Mouse (Mus musculus) forebrain, embryonic 16.5 days (tissue): ENCODE measurements around the gene Macrod2. TPM values are rescaled to one million over a fixed set of nuclear protein-coding genes. Genes with fewer than 3 reads are reported as not detected.

Experiments used
- ATAC-seq: fragments of 200-750 bp; cut with Nextera tagmentation; 2 replicates; pipeline ENCODE4 v1.8.0; 2017; ENCODE audit warnings: mild to moderate bottlenecking, moderate library complexity
- H3K27ac ChIP-seq: fragments of 300-500 bp; sonication (generic); 2 replicates; pipeline ENCODE4 v1.5.1; 2014; ENCODE audit warnings: low read length, control low read depth
- H3K27me3 ChIP-seq: fragments of 300-500 bp; sonication (generic); replicated peaks from 2 replicates; pipeline ENCODE4 v1.6.1; 2014; ENCODE audit warnings: low read length; ENCODE audit not compliant: control insufficient read depth, insufficient read depth
- H3K36me3 ChIP-seq: fragments of 300-500 bp; sonication (generic); 2 replicates; pipeline ENCODE4 v1.6.1; 2014; ENCODE audit not compliant: control insufficient read depth, insufficient read depth
- H3K4me1 ChIP-seq: fragments of 300-500 bp; sonication (generic); replicated peaks from 2 replicates; pipeline ENCODE4 v1.6.1; 2014; ENCODE audit warnings: low read length; ENCODE audit not compliant: control insufficient read depth, insufficient read depth
- H3K4me2 ChIP-seq: fragments of 300-500 bp; sonication (generic); 2 replicates; pipeline ENCODE4 v1.6.1; 2014; ENCODE audit warnings: mild to moderate bottlenecking, low read length, control low read depth
- H3K4me3 ChIP-seq: fragments of 300-500 bp; sonication (generic); replicated peaks from 2 replicates; pipeline ENCODE4 v1.5.1; 2014; ENCODE audit warnings: mild to moderate bottlenecking, low read length, control low read depth
- H3K9ac ChIP-seq: fragments of 300-500 bp; sonication (generic); replicated peaks from 2 replicates; pipeline ENCODE4 v1.6.1; 2014; ENCODE audit warnings: low read depth, low read length, control low read depth
- H3K9me3 ChIP-seq: fragments of 300-500 bp; sonication (generic); 2 replicates; pipeline ENCODE4 v1.6.1; 2016; ENCODE audit warnings: low read length; ENCODE audit not compliant: control insufficient read depth
- WGBS: fragments of 180-500 bp; shearing (Covaris S2); extraction: QIAGEN DNeasy Blood & Tissue Kit; methylation state at CpG from one replicate; pipeline ENCODE4 v1.1.7; 2014; 5-methylcytosine and 5-hydroxymethylcytosine counted together
- polyA plus RNA-seq: library from polyadenylated mRNA; unstranded; fragments of >200 nt; fragmentation: Nextera tagmentation; extraction: Ambion mirVana; gene quantifications from 2 replicates; pipeline ENCODE4 v1.2.1, GENCODE M21; 2015

Macrod2 gene
- polyA plus RNA-seq, 1 experiment from 2014 or later = 108 TPM

- no peak overlapping the region for H3K9ac ChIP-seq
- WGBS = 21% methylated on average over 10 of the region's 10 CpGs
- no peaks in the 10 kb centered on the region for H3K27me3 ChIP-seq
- no peaks in the 10 kb centered on the region for H3K36me3 ChIP-seq
- H3K27ac ChIP-seq = no peak overlapping the region
- H3K4me3 ChIP-seq = no peak overlapping the region
- no peak overlapping the region for H3K4me2 ChIP-seq
- H3K9me3 ChIP-seq = no peaks in the 10 kb centered on the region
- peak; percentile 90 for ATAC-seq
- peaks cover 4% of the 10 kb centered on the region for H3K4me1 ChIP-seq
Observed at GRCm38 (mm10) chr2:141312136-141312948, 917.2 kb downstream of the Macrod2 start.

DNA sequence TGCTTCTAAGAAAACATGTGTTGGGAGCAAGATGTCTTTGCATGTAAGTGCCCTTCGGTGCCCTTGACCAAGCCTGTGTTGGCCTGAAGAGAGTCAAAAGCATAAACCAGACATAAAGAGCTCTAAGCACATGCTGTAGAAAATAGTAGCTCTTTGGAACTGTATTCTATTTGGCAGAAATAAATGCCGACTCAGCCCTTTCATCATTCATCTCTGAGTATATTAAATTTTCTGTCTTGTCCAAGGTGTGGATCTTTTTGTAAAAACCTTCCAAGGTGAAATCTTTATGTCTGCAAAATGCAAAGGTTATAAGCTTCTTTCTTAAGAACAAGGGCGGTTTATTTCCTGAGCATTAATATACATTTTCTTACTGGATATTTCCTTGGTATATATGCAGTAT is 920.2 kb downstream of the Macrod2 start:
- Histone ChIP-seq H3K9me3 (no peaks in the 10 kb centered on the region), H3K27ac (no peak overlapping the region), H3K4me1 (peaks cover 4% of the 10 kb centered on the region), H3K36me3 (no peaks in the 10 kb centered on the region), H3K27me3 (no peaks in the 10 kb centered on the region), H3K9ac (no peak overlapping the region), H3K4me3 (no peak overlapping the region), H3K4me2 (no peak overlapping the region)
- no peak for ATAC-seq
- 96% methylated on average over 3 of the region's 3 CpGs for WGBS

- no peak overlapping the region for H3K9ac ChIP-seq
- ATAC-seq = peak; percentile 63; the same call in 1 of the 2 replicates
- H3K27me3 ChIP-seq = no peaks in the 10 kb centered on the region
- 31% methylated on average over 7 of the region's 7 CpGs for WGBS
- H3K4me1 ChIP-seq = 0 out of 2 replicates have a peak, but pooled peaks cover 3% of the 10 kb centered on the region
- H3K9me3 ChIP-seq = no peaks in the 10 kb centered on the region
- H3K36me3 ChIP-seq = no peaks in the 10 kb centered on the region
- H3K4me2 ChIP-seq = no peak overlapping the region
- no peak overlapping the region for H3K27ac ChIP-seq
- no peak overlapping the region for H3K4me3 ChIP-seq
Observed at GRCm38 (mm10) chr2:141323956-141324460, 928.9 kb downstream of the Macrod2 start.

- no peaks in the 10 kb centered on the region for H3K9me3 ChIP-seq
- H3K36me3 ChIP-seq = no peaks in the 10 kb centered on the region
- no peak overlapping the region for H3K9ac ChIP-seq
- H3K4me1 ChIP-seq = 0 out of 2 replicates have a peak, but pooled peaks cover 3% of the 10 kb centered on the region
- WGBS = 86% methylated on average over 6 of the region's 6 CpGs
- H3K27ac ChIP-seq = no peak overlapping the region
- H3K4me3 ChIP-seq = no peak overlapping the region
- H3K27me3 ChIP-seq = no peaks in the 10 kb centered on the region
- no peak for ATAC-seq
- no peak overlapping the region for H3K4me2 ChIP-seq
Observed at GRCm38 (mm10) chr2:141327296-141327695, 932.2 kb downstream of the Macrod2 start.

- no peaks in the 10 kb centered on the region for H3K4me1 ChIP-seq
- no peaks in the 10 kb centered on the region for H3K9me3 ChIP-seq
- no peaks in the 10 kb centered on the region for H3K27me3 ChIP-seq
- H3K4me3 ChIP-seq = no peak overlapping the region
- H3K36me3 ChIP-seq = no peaks in the 10 kb centered on the region
- ATAC-seq = no peak
- no peak overlapping the region for H3K4me2 ChIP-seq
- WGBS = 77% methylated on average over 3 of the region's 3 CpGs
- H3K9ac ChIP-seq = no peak overlapping the region
- no peak overlapping the region for H3K27ac ChIP-seq
Observed at GRCm38 (mm10) chr2:141337708-141338107, 942.6 kb downstream of the Macrod2 start.

- no peak overlapping the region for H3K4me3 ChIP-seq
- H3K27me3 ChIP-seq = no peaks in the 10 kb centered on the region
- H3K27ac ChIP-seq = no peak overlapping the region
- WGBS = 31% methylated on average over 10 of the region's 10 CpGs
- H3K4me2 ChIP-seq = no peak overlapping the region
- no peaks in the 10 kb centered on the region for H3K36me3 ChIP-seq
- ATAC-seq = peak; percentile 94
- no peaks in the 10 kb centered on the region for H3K9me3 ChIP-seq
- no peak overlapping the region for H3K9ac ChIP-seq
- no peaks in the 10 kb centered on the region for H3K4me1 ChIP-seq
Observed at GRCm38 (mm10) chr2:141343988-141344535, 949.0 kb downstream of the Macrod2 start.

- Histone ChIP-seq H3K9ac (no peak overlapping the region), H3K4me1 (no peaks in the 10 kb centered on the region), H3K27me3 (no peaks in the 10 kb centered on the region), H3K9me3 (no peaks in the 10 kb centered on the region), H3K4me3 (no peak overlapping the region), H3K36me3 (no peaks in the 10 kb centered on the region), H3K27ac (no peak overlapping the region), H3K4me2 (no peak overlapping the region)
- ATAC-seq = no peak
- WGBS = 86% methylated on average over 2 of the region's 2 CpGs
Observed at GRCm38 (mm10) chr2:141352623-141353022, 957.5 kb downstream of the Macrod2 start.

GRCm38 (mm10) chr2:141388632-141389031 is 993.5 kb downstream of the Macrod2 start:
- Histone ChIP-seq H3K27ac (no peak overlapping the region), H3K9ac (no peak overlapping the region), H3K4me2 (no peak overlapping the region), H3K9me3 (no peaks in the 10 kb centered on the region), H3K4me3 (no peak overlapping the region), H3K27me3 (no peaks in the 10 kb centered on the region), H3K36me3 (no peaks in the 10 kb centered on the region), H3K4me1 (peaks cover 3% of the 10 kb centered on the region; the same call in 1 of the 2 replicates)
- WGBS = 34% methylated on average over 2 of the region's 2 CpGs
- no peak for ATAC-seq

GRCm38 (mm10) chr2:141391229-141391628 is 996.1 kb downstream of the Macrod2 start:
- Histone ChIP-seq H3K9me3 (no peaks in the 10 kb centered on the region), H3K4me3 (no peak overlapping the region), H3K27ac (no peak overlapping the region), H3K36me3 (no peaks in the 10 kb centered on the region), H3K4me2 (no peak overlapping the region), H3K27me3 (no peaks in the 10 kb centered on the region), H3K4me1 (peaks cover 3% of the 10 kb centered on the region; the same call in 1 of the 2 replicates), H3K9ac (no peak overlapping the region)
- WGBS = 85% methylated on average over 4 of the region's 4 CpGs
- ATAC-seq = no peak
